Mouse (Mus musculus) cerebellum, postnatal 25 days (tissue): Measurements from ENCODE around the gene Dapk3.
"Not testable (repeated sequence)": the region's sequence is repeated elsewhere in the genome, so short reads cannot be mapped to it uniquely, and the experiment has no call there.

Experiments
- DNase-seq, 2 experiments: peaks; one replicate each; pipeline ENCODE4 v3.0.0; 2021; ENCODE audit warnings: mixed read lengths in 2 of 2

Gene Dapk3

DNA sequence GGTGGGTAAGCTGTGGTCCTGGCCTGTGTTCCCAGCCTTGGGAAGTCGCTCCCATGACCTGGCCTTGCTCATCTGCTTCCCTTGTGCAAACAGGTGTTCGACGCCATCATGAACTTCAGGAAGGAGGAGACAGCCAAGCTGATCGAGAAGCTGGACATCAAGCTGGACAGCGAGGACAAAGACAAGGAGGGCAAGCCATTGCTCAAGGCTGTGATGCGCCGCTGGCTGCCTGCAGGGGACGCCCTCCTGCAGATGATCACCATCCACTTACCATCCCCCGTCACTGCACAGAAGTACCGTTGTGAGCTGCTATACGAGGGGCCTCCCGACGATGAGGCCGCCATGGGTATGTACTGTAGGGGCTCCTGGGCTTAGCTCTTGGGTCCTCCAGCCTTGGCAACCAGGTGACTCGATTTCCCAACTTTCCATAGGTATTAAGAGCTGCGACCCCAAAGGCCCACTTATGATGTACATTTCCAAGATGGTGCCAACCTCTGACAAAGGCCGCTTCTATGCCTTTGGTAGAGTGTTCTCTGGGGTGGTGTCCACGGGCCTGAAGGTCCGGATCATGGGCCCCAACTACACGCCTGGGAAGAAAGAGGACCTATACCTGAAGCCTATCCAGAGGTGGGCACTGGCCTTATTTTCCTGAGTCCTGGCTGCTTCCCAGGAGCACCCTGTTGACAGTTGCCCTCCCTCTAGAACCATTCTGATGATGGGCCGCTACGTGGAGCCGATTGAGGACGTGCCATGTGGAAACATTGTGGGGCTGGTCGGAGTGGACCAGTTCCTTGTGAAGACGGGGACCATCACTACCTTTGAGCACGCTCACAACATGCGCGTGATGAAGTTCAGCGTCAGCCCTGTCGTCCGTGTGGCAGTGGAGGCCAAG, 3.1 kb upstream of the Dapk3 start:
- DNase-seq, result no peak

DNA sequence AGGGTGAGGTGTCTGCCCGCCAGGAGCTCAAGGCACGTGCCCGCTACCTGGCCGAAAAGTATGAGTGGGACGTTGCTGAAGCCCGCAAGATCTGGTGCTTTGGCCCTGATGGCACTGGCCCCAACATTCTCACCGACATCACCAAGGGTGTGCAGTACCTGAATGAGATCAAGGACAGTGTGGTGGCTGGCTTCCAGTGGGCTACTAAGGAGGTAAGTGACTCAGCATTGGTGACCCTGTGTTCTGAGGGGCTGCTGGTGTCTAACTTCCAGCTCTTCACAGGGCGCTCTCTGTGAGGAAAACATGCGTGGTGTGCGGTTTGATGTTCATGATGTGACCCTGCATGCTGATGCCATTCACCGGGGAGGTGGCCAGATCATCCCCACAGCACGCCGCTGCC, 1.9 kb upstream of the Dapk3 start:
- DNase-seq, result no peak

DNA sequence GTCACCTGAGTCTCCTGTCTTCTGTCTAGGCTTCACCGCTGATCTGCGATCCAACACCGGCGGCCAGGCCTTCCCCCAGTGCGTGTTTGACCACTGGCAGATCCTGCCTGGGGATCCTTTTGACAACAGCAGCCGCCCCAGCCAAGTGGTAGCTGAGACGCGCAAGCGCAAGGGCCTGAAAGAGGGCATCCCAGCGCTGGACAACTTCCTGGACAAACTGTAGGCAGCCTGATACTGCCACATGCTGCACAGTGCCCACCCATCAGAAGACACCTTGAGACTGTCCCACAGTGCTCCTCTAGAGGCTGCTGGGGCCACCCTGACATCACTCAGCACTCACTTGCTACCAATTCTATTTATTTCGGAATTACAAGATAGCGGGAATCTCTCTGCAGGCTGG, 945 bp upstream of the Dapk3 start:
- DNase-seq, result not testable (repeated sequence)

DNA sequence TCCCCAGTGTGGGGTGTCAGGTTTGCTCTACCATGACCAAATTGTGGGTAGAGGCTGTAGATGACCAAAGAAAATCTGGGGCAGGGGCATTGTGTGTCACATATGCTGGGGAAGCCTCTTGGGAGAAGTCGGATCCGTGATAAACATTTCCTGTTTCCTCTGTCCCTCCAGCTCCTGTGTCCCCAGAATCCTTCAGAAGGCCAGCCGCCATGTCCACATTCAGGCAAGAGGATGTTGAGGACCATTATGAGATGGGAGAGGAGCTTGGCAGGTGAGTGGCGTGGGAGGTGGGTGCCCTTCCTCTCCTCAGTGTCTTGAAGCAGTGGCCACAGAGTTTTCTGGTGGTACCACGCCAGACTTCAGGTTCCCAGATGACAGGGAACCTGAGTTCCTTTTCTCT, 1.0 kb downstream of the Dapk3 start, which contains the start of gene 4930442H23Rik:
Gene 4930442H23Rik, minus strand, starts transcription at position 45 of the 400 bp plus-strand sequence.
- DNase-seq, result no peak

DNA sequence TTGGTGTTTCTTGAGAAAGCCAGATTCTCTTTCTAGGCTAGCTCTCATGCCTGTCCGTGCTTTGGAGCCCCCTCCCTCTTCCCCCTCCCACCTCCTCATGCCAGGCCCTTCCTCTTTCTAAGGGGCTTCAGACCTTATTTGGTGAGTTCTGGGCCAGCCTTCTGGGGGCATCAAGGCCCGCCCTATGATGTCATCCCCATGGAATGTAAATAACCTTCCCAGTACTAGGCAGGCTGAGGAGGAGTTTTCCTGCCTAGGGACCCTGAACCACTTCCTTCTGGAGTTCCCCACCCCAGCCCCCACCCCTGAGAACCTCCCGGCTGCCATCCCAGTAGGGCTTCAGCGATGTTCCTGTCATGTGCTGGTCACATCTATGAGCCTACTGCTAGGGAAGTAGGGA, 2.0 kb downstream of the Dapk3 start:
- DNase-seq, result no peak

DNA sequence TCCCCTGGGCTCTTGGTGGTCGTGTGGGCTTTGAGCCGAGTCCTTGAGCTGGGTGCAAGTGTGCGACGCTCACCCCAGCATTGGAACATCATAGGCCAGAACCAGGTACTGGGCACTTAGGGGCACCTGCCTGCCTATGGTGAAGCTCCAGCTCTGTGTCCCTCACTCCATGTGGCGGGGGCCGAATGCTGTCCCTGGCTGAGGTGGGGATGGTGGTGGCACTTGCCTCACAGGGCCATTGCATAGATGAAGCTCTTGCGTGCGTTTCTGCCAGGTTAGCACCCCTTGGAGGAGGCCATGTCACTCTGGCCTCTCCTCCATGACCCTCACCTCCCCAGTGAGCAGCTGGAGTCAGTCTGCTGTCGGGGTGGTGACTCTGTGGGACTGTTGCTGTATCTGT, 4.4 kb downstream of the Dapk3 start:
- DNase-seq, result no peak

DNA sequence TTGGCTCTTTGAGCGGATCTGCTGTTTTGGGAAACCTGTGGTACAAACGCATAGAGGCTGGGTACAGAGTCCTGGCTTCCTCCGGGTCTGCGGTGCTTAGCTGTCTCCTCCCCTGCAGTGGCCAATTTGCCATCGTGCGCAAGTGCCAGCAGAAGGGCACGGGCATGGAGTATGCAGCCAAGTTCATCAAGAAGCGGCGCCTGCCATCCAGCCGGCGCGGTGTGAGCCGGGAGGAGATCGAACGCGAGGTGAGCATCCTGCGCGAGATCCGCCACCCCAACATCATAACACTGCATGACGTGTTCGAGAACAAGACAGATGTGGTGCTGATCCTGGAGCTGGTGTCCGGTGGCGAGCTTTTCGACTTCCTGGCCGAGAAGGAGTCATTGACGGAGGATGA, 7.0 kb downstream of the Dapk3 start:
- DNase-seq, result no peak

DNA sequence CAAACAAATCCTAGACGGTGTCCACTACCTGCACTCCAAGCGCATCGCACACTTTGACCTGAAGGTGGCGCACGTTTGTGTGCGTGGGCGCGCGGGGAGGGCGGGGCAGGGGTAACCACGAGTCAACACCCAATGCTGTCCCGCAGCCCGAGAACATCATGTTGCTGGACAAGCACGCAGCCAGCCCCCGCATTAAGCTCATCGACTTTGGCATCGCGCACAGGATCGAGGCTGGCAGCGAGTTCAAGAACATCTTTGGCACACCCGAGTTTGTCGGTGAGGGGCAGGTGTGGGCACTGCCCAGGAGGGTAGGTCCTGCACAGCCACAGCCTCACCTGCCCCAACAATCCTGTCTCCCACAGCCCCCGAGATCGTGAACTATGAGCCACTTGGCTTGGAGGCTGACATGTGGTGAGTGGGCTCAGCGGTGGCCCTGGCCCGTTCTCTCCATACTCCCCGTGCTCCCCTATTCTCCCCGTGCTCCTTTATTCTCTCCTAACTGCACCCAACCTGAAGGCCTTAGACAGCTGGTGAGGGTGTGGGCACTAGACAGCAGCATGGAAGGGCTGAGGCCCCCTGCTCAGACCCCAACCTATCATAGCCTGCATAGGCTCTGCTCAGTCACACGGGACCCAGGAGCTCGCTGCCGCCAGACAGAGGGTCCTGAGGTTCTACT, 7.6 kb downstream of the Dapk3 start:
- peak in 1 of 2 experiments; percentile 71 for DNase-seq

DNA sequence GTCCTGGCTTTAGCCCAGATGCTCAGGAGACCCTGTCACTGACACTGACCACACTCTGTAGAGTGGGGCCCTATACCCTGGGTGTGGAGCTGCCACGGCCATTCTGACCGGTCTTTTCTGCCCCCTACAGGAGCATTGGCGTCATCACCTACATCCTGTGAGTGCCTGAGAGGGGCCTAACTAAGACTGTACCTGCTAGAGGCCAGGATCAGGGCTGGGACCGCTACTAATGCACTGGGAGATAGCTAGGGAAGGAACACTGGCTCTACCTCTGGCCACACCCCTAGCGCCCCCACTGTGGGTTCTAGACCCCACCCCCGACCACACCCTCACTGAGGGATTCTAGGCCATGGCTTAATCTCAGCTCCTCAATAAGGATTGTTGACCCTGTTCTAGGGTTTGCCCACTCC, 8.1 kb downstream of the Dapk3 start:
- no peak for DNase-seq

DNA sequence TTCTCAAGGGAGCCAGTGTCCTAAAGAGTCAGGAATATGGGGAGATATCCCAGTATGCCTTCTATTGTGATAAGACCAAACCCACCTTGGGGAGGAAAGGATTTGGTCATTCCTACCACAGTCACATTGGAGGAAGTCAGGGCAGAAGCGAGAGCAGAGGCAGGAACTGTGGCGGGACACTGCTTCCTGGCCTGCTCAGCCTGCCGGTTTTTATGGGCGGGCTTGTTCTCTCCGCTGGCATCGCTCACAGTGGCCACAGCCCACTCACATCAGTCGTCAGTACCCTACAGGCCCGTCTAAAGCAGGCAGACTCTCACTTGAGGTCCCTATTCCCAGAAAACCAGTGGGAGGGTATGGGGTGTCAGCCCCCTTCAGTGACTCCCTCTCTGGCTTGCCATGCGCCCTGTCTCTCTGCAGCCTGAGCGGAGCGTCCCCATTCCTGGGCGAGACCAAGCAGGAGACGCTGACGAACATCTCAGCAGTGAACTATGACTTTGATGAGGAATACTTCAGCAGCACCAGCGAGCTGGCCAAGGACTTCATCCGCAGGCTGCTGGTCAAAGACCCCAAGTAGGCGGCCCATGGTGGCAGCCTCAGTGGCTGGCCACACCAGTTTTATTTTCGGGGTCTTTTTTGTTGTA, 8.7 kb downstream of the Dapk3 start:
- peak in 1 of 2 experiments; percentile 38 for DNase-seq

DNA sequence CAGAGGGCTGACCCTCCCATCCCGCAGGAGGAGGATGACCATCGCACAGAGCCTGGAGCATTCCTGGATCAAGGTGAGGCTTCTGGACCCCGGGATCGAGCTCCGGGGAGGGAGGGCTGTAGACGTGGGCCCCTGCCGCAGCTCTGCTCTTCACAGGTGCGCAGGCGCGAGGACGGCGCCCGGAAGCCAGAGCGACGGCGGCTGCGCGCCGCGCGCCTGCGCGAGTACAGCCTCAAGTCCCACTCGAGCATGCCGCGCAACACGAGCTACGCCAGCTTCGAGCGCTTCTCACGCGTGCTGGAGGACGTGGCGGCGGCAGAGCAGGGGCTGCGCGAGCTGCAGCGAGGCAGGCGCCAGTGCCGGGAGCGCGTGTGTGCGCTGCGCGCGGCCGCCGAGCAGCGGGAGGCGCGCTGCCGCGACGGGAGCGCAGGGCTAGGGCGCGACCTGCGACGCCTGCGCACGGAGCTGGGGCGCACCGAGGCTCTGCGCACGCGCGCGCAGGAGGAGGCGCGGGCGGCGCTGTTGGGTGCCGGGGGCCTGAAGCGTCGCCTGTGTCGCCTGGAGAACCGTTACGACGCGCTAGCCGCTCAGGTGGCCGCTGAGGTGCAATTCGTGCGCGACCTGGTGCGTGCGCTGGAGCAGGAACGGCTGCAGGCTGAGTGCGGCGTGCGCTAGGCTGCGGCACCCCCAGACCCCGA, 9.6 kb downstream of the Dapk3 start:
- DNase-seq, result peak; percentile 92 to 93

DNA sequence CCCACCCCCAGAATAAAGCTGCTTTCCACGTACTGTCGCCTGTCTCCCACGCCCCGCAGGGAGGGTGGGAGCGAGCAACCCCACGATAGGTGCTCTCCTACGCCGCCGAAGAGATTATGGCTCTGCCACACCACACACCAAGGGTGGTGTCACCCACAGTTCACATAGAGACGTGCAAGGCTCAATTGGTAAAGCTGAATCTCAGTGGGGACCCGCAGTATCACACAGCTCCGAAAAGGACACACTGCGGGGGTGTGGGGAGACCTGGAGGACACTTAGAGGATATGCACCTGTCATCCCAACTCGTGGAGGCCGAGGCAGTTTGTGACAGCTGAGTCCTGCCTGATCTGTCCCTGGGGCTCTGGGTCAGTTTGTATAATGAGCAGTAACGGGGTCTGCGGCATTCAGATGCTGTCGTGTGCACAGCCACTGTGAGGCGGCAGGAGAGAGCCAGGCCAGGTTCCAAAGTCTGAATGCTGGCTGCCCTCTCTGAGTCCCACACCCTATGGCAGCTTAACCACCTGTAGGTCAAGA, 10.2 kb downstream of the Dapk3 start:
- peak; percentile 64 to 71 for DNase-seq

DNA sequence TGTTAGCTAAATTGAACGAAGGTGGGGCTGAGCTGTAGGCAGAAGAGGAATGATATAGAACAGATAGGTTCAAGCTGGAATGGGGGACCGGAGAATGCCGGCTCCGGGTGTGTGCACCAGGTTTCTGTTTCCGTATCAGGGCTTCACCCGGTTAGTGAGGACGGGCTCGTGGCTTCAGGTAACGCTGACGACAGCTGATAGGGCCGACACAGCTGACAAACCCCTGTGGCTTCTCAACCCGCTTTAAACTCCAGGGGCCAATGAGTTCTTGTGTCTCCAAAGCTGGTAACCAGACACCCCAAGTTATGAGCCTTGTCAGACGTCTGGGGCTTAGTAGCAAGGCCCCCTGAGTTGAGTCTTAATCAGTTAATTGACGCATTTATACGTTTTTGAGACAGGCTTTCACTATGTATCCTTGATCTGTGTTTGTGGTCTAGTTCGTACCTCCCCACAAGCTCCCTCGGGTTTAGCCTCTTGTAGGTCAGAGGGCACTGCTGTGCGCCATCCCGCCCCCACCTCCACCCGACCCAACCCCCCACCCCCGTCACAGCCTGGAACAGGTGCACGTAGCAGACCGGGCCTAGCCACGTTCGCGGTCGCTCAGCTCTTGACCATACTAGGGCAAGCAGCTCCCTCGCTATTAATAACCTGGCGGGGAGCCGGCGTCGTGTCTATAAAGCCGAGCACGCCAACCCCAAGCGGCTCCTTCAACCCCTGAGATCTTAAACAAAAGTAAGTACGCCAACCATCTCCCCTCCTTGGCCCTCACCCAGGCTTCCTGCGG, 11.4 kb downstream of the Dapk3 start:
- DNase-seq, result peak; percentile 56 to 77

DNA sequence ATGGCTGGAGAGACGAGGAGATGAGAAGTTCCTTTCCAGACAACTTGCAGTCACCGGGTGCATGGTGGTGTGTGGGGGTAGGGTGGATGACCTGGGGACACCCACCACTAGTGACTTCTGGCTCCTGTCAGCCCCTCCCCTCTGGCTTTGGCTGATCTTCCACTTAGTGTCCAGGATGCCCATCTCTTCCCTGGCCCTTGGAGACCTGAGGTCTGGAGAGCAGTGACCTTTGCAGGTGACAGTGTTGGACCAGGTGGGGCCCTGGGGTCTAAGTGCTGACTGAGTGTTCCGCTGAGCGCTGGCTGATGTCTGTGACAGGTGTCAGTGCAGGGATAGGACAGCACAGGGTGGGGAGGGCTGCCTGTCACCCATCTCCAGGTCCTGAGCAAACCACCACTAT, 12.5 kb downstream of the Dapk3 start:
- no peak for DNase-seq

DNA sequence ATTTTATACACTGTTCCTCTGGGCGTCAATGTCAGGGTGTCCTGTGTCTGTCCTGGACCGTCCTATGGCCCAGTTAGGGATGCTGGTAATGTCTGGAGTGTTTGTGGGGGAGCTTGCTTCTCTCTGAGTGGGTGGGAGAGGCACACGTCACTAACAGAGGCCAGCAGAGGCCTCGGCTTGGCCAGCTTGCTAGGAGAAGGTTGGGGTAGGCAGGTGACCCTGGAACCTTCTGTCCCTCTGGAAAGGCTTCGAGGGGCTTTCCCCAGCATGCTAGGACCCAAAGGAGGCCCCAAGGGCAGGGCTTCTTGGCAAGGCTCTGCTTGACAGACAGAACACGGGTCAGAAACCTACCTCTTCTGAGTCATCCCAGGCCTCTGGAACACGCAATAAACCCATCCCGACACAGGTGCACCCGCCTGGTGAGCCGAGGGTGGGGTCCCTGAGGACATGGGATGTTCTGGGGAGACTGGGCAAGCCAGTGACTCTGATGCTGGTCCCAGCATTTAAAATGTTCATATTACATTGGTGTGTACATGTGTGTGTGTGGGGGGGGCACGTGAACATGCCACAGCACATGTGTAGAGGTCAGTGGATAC, 13.8 kb downstream of the Dapk3 start:
- DNase-seq, result no peak

DNA sequence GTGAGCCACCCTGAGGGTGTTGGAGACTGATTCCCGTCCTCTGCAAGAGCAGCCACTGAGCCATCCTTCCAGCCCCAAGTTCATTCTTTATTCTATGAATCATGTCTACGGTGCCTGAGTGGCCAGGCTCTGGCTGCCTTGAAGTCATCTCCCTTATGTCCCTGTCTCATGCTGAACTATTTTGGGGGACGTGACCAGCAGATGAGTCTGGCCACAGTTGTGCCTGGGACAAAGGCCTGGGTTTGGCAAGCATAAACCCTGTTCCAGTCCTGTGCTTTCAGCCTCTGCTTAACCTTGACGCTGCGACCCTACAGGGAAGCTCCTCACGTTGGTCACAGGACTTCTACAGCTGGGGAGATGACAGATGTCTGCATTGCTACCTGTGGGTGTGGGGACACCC, 14.5 kb downstream of the Dapk3 start:
- DNase-seq, result no peak

DNA sequence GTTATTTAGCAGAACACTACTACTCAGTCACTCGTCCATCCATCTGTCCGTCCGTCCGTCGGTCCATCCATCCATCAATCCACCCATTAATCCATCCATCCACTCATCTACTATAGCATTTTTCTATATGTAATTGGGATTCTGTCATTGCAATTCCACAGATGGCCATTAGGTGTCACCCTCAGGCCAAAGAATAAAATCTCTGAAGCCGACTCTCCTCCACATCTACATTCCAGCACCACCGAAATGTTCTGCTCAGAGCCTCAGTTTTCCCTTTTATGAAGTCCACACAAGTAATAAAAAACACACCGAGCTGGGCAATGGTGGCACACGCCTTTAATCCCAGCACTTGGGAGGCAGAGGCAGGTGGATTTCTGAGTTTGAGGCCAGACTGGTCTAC, 15.4 kb downstream of the Dapk3 start:
- peak; percentile 69 to 81 for DNase-seq

DNA sequence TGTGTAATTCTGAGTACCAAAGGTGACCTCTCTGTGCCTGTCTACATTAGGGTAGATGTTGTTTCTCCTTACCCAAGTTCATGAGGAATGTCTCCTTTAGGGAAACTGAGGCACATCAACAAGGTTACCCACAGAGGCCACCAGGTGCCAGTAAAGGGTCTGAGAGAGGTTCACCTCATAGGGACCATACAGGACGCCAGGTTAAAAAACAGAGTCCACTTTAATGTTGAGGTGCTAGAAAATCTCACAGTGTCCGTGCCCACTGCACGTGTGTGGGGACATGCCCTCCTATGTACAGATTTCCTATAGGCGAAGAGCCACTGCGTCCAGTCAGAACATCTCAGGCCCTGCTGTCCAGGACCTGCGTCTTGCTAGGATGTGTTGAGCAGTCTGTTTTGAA, 16.2 kb downstream of the Dapk3 start:
- no peak for DNase-seq

DNA sequence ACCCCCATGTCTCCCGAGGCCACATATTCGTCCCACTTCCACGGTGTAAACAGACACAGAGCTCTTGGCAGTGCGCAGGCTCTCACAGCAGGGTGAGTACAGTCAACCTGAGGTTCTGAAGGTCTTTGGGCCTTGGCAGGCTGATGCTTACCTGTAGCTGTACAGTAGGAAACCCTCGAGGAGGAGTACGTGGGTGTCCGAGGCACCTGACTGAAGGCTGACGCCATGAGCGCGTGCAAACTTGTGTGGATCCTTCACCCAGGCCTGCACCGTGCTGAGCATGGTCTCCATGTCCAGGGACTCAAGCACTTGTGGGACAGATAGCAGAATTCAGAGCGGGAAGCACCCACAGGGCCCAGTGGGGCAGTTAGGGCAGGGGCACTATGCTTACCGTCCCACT, 17.3 kb downstream of the Dapk3 start:
- DNase-seq, result no peak

DNA sequence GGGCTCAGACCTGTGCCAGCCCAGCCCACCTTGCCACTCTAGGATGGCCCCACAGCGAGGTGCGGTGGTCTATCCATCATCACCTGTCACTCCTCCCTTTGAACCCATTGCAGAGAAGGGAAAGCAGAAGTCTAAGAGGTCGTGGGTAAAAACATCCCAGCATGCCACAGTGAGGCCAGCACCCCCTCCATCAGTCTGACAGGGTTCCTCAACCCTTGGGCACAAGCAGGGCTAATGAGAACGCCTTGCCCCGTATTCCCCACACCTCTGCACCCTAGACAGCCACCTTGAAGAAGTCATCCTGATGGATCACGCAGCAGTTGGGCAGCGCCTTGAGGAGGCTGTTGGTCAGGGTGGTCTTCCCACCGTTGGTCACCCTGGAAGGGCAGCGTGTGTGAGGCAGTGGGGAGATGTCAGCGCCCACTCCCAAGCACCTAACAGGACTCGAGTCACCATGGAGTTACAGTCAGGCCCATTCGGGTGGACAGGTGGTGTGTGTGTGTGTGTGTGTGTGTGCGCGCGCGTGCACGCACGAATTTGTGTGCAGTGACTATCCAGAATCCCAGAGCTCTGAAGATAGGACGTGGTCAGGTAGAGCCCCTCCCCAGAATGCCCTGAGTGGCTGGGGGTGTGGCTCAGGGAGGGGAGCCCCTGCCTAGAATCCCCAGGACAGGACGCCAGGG, 17.9 kb downstream of the Dapk3 start:
- DNase-seq, result no peak
